Mouse (Mus musculus): ENCODE data around the gene Serpinb6b. TPM values are rescaled to one million over a fixed set of nuclear protein-coding genes. Genes with fewer than 3 reads are reported as not detected.
A peak's percentile ranks its signal among the peaks of the same experiment; 100 is the strongest.
"Not testable (repeated sequence)": the region's sequence is repeated elsewhere in the genome, so short reads cannot be mapped to it uniquely, and the experiment has no call there.

Gene Serpinb6b
- 1.3 and 1.8 TPM in 2 replicates for polyA plus RNA-seq (2014; fragmentation: Nextera tagmentation; extraction: Ambion mirVana)

- H3K4me3 ChIP-seq (ENCODE audit: low read depth, low read length): no peak within 1 kb of the TSS
- H3K36me3 ChIP-seq (ENCODE audit: control insufficient read depth, insufficient read depth, low read length): no peaks in the 10 kb centered on the region
- H3K9ac ChIP-seq (ENCODE audit: low read length): no peak within 1 kb of the TSS
- no peaks in the 10 kb centered on the region for H3K4me1 ChIP-seq (ENCODE audit: control insufficient read depth, insufficient read depth, low read length)
- 49% methylated on average over 16 of the region's 16 CpGs for WGBS
- H3K9me3 ChIP-seq (replicated peaks; ENCODE audit: control insufficient read depth, low read length): no peaks in the 10 kb centered on the region
- DNase-seq (ENCODE audit: low spot score) (peak; percentile 1), ATAC-seq (no peak)
- no peak within 1 kb of the TSS for H3K27ac ChIP-seq (ENCODE audit: low read depth, low read length)
- peak within 1 kb of the TSS; percentile 12; the same call in 1 of the 2 replicates for H3K4me2 ChIP-seq (ENCODE audit: low read length)
- no peaks in the 10 kb centered on the region for H3K27me3 ChIP-seq (replicated peaks; ENCODE audit: control insufficient read depth, insufficient read depth, low read length)
Observed at GRCm38 (mm10) chr13:32964989-32965811, at the start of gene Serpinb6b. TSS of gene Serpinb6b (plus strand) at chr13:32965209.

- no peaks in the 10 kb centered on the region for H3K27me3 ChIP-seq (replicated peaks; ENCODE audit: control insufficient read depth, insufficient read depth, low read length)
- no peak overlapping the region for H3K9ac ChIP-seq (ENCODE audit: low read length)
- no peak for DNase-seq (ENCODE audit: low spot score)
- no peak overlapping the region for H3K4me2 ChIP-seq (ENCODE audit: low read length)
- H3K9me3 ChIP-seq (replicated peaks; ENCODE audit: control insufficient read depth, low read length): no peaks in the 10 kb centered on the region
- H3K36me3 ChIP-seq (ENCODE audit: control insufficient read depth, insufficient read depth, low read length): no peaks in the 10 kb centered on the region
- H3K4me3 ChIP-seq (ENCODE audit: low read depth, low read length): no peak overlapping the region
- H3K4me1 ChIP-seq (ENCODE audit: control insufficient read depth, insufficient read depth, low read length): no peaks in the 10 kb centered on the region
- ATAC-seq: no peak
- H3K27ac ChIP-seq (ENCODE audit: low read depth, low read length): no peak overlapping the region
Observed at GRCm38 (mm10) chr13:32922622-32923021, 42.4 kb upstream of the Serpinb6b start.

GRCm38 (mm10) chr13:32924578-32925360 lies 40.2 kb upstream of the Serpinb6b start:
- Histone ChIP-seq H3K36me3 (ENCODE audit: control insufficient read depth, insufficient read depth, low read length) (no peaks in the 10 kb centered on the region), H3K4me2 (ENCODE audit: low read length) (no peak overlapping the region), H3K4me1 (ENCODE audit: control insufficient read depth, insufficient read depth, low read length) (no peaks in the 10 kb centered on the region), H3K27ac (ENCODE audit: low read depth, low read length) (no peak overlapping the region), H3K4me3 (ENCODE audit: low read depth, low read length) (no peak overlapping the region), H3K9me3 (replicated peaks; ENCODE audit: control insufficient read depth, low read length) (no peaks in the 10 kb centered on the region), H3K27me3 (replicated peaks; ENCODE audit: control insufficient read depth, insufficient read depth, low read length) (no peaks in the 10 kb centered on the region), H3K9ac (ENCODE audit: low read length) (no peak overlapping the region)
- DNase-seq (ENCODE audit: low spot score): no peak
- 67% methylated on average over 7 of the region's 7 CpGs for WGBS
- no peak for ATAC-seq

- H3K4me3 ChIP-seq (ENCODE audit: low read depth, low read length): no peak overlapping the region
- H3K36me3 ChIP-seq (ENCODE audit: control insufficient read depth, insufficient read depth, low read length): no peaks in the 10 kb centered on the region
- no peak overlapping the region for H3K9ac ChIP-seq (ENCODE audit: low read length)
- H3K4me2 ChIP-seq (ENCODE audit: low read length): no peak overlapping the region
- H3K4me1 ChIP-seq (ENCODE audit: control insufficient read depth, insufficient read depth, low read length): no peaks in the 10 kb centered on the region
- no peak for DNase-seq (ENCODE audit: low spot score)
- H3K9me3 ChIP-seq (replicated peaks; ENCODE audit: control insufficient read depth, low read length): no peaks in the 10 kb centered on the region
- H3K27me3 ChIP-seq (replicated peaks; ENCODE audit: control insufficient read depth, insufficient read depth, low read length): no peaks in the 10 kb centered on the region
- 87% methylated on average over 2 of the region's 2 CpGs for WGBS
- no peak for ATAC-seq
- H3K27ac ChIP-seq (ENCODE audit: low read depth, low read length): no peak overlapping the region
Observed at GRCm38 (mm10) chr13:32926661-32927060, 38.3 kb upstream of the Serpinb6b start.

GRCm38 (mm10) chr13:32927241-32927640 lies 37.8 kb upstream of the Serpinb6b start:
- Histone ChIP-seq H3K4me1 (ENCODE audit: control insufficient read depth, insufficient read depth, low read length) (no peaks in the 10 kb centered on the region), H3K9ac (ENCODE audit: low read length) (no peak overlapping the region), H3K4me2 (ENCODE audit: low read length) (no peak overlapping the region), H3K9me3 (replicated peaks; ENCODE audit: control insufficient read depth, low read length) (no peaks in the 10 kb centered on the region), H3K36me3 (ENCODE audit: control insufficient read depth, insufficient read depth, low read length) (no peaks in the 10 kb centered on the region), H3K27ac (ENCODE audit: low read depth, low read length) (no peak overlapping the region), H3K27me3 (replicated peaks; ENCODE audit: control insufficient read depth, insufficient read depth, low read length) (no peaks in the 10 kb centered on the region), H3K4me3 (ENCODE audit: low read depth, low read length) (no peak overlapping the region)
- ATAC-seq: no peak
- DNase-seq (ENCODE audit: low spot score): no peak
- 67% methylated on average over 1 of the region's 1 CpGs for WGBS

- no peak for ATAC-seq
- 89% methylated on average over 2 of the region's 2 CpGs for WGBS
- no peaks in the 10 kb centered on the region for H3K4me1 ChIP-seq (ENCODE audit: control insufficient read depth, insufficient read depth, low read length)
- H3K27me3 ChIP-seq (replicated peaks; ENCODE audit: control insufficient read depth, insufficient read depth, low read length): no peaks in the 10 kb centered on the region
- H3K4me2 ChIP-seq (ENCODE audit: low read length): no peak overlapping the region
- DNase-seq (ENCODE audit: low spot score): no peak
- H3K9me3 ChIP-seq (replicated peaks; ENCODE audit: control insufficient read depth, low read length): no peaks in the 10 kb centered on the region
- H3K27ac ChIP-seq (ENCODE audit: low read depth, low read length): no peak overlapping the region
- no peaks in the 10 kb centered on the region for H3K36me3 ChIP-seq (ENCODE audit: control insufficient read depth, insufficient read depth, low read length)
- no peak overlapping the region for H3K9ac ChIP-seq (ENCODE audit: low read length)
- no peak overlapping the region for H3K4me3 ChIP-seq (ENCODE audit: low read depth, low read length)
Observed at GRCm38 (mm10) chr13:32929107-32929750, 35.8 kb upstream of the Serpinb6b start.

- ATAC-seq (no peak), DNase-seq (ENCODE audit: low spot score) (no peak)
- no peaks in the 10 kb centered on the region for H3K9me3 ChIP-seq (replicated peaks; ENCODE audit: control insufficient read depth, low read length)
- H3K9ac ChIP-seq (ENCODE audit: low read length): no peak overlapping the region
- no peaks in the 10 kb centered on the region for H3K27me3 ChIP-seq (replicated peaks; ENCODE audit: control insufficient read depth, insufficient read depth, low read length)
- no peak overlapping the region for H3K4me3 ChIP-seq (ENCODE audit: low read depth, low read length)
- no peaks in the 10 kb centered on the region for H3K36me3 ChIP-seq (ENCODE audit: control insufficient read depth, insufficient read depth, low read length)
- no peak overlapping the region for H3K27ac ChIP-seq (ENCODE audit: low read depth, low read length)
- no peak overlapping the region for H3K4me2 ChIP-seq (ENCODE audit: low read length)
- no peaks in the 10 kb centered on the region for H3K4me1 ChIP-seq (ENCODE audit: control insufficient read depth, insufficient read depth, low read length)
- 54% methylated on average over 1 of the region's 1 CpGs for WGBS
Observed at GRCm38 (mm10) chr13:32934706-32935381, 30.2 kb upstream of the Serpinb6b start.

GRCm38 (mm10) chr13:32938275-32938674 lies 26.7 kb upstream of the Serpinb6b start:
- H3K9ac ChIP-seq (ENCODE audit: low read length); H3K4me2 ChIP-seq (ENCODE audit: low read length); H3K9me3 ChIP-seq (replicated peaks; ENCODE audit: control insufficient read depth, low read length); DNase-seq (ENCODE audit: low spot score); H3K27ac ChIP-seq (ENCODE audit: low read depth, low read length); H3K4me3 ChIP-seq (ENCODE audit: low read depth, low read length); H3K36me3 ChIP-seq (ENCODE audit: control insufficient read depth, insufficient read depth, low read length); H3K27me3 ChIP-seq (replicated peaks; ENCODE audit: control insufficient read depth, insufficient read depth, low read length); ATAC-seq; H3K4me1 ChIP-seq (ENCODE audit: control insufficient read depth, insufficient read depth, low read length): not testable (repeated sequence)
- WGBS: 80% methylated on average over 4 of the region's 4 CpGs
